ENCODE assay signal across 9 mouse cellular contexts in genomic region chr10:88827596-88827995, GRCm38 (mm10). TPM values are rescaled to one million over a fixed set of nuclear protein-coding genes. Genes with fewer than 3 reads are reported as not detected.
DNase-seq lines count a peak whose midpoint lies in the region; ATAC-seq and TF ChIP-seq lines count a peak whose summit lies in the region.
"Had no signal": no experiment of that assay in that cellular context is flagged by ENCODE, and none has a peak within 500 bp of the region (broad histone marks: within the 10 kb centered on the region; RNA-seq: fewer than 3 reads in every experiment).

No protein-coding gene starts in this region.

- WGBS in heart, embryonic 16.5 days, result 81% methylated on average over 4 of the region's 4 CpGs
- 85% methylated on average over 4 of the region's 4 CpGs for WGBS in heart, adult 2 months
- 91% methylated on average over 4 of the region's 4 CpGs for WGBS in embryonic facial prominence, embryonic 12.5 days
- WGBS in intestine, embryonic 15.5 days, result 80% methylated on average over 4 of the region's 4 CpGs
- 91% methylated on average over 4 of the region's 4 CpGs for WGBS in midbrain, embryonic 14.5 days

- H3K4me1 ChIP-seq in heart, embryonic 16.5 days (ENCODE audit: control insufficient read depth, insufficient read depth, low read length), result peaks cover 3% of the 10 kb centered on the region; the same call in 1 of the 2 replicates
- peaks cover 3% of the 10 kb centered on the region for H3K4me1 ChIP-seq in heart, adult 2 months (ENCODE audit: control insufficient read depth, insufficient read depth, low read length)
- no peaks in the 10 kb centered on the region for H3K4me1 ChIP-seq in embryonic facial prominence, embryonic 12.5 days
- no peaks in the 10 kb centered on the region for H3K4me1 ChIP-seq in intestine, embryonic 15.5 days (replicated peaks)
- peaks cover 9% of the 10 kb centered on the region; the same call in 1 of the 2 replicates for H3K4me1 ChIP-seq in midbrain, embryonic 14.5 days (ENCODE audit: control insufficient read depth, insufficient read depth, low read length)

- H3K9me3 ChIP-seq in heart, embryonic 16.5 days (replicated peaks; ENCODE audit: control insufficient read depth, low read length), result no peaks in the 10 kb centered on the region
- H3K9me3 ChIP-seq in embryonic facial prominence, embryonic 12.5 days, result no peaks in the 10 kb centered on the region
- no peaks in the 10 kb centered on the region for H3K9me3 ChIP-seq in intestine, embryonic 15.5 days
- no peaks in the 10 kb centered on the region for H3K9me3 ChIP-seq in midbrain, embryonic 14.5 days (ENCODE audit: control insufficient read depth, low read length)

- no peak for DNase-seq in heart, adult 2 months
- no peak for DNase-seq in midbrain, embryonic 14.5 days
- DNase-seq in adrenal gland, postnatal 10 days, result no peak
- no peak for DNase-seq in urinary bladder, adult 18-20 months (ENCODE audit: low spot score in 2 of 2)
- no peak for DNase-seq in cerebellum, adult 11 months

- no peaks in the 10 kb centered on the region for H3K27me3 ChIP-seq in heart, embryonic 16.5 days (ENCODE audit: control insufficient read depth, insufficient read depth, low read length)
- no peaks in the 10 kb centered on the region for H3K27me3 ChIP-seq in heart, adult 2 months (ENCODE audit: control insufficient read depth, insufficient read depth, low read length)
- H3K27me3 ChIP-seq in embryonic facial prominence, embryonic 12.5 days, result no peaks in the 10 kb centered on the region
- no peaks in the 10 kb centered on the region for H3K27me3 ChIP-seq in intestine, embryonic 15.5 days (replicated peaks)
- no peaks in the 10 kb centered on the region for H3K27me3 ChIP-seq in midbrain, embryonic 14.5 days (ENCODE audit: control insufficient read depth, insufficient read depth, low read length)

- TF ChIP-seq EP300 in heart, adult 2 months (IDR thresholded peaks at IDR 0.05; ENCODE audit: insufficient read depth, low read depth, low read length), result no peak

- intact Hi-C loops in heart, adult 2 months (cut with DNase I), result loop anchor here (2.0 kb wide), 1 partner anchor 97 kb away; the partner anchor contains the start of gene Arl1

- H3K9ac ChIP-seq in heart, embryonic 16.5 days (ENCODE audit: low read length), result no peak overlapping the region
- no peak overlapping the region for H3K9ac ChIP-seq in heart, adult 2 months (ENCODE audit: low read depth, low read length)
- H3K9ac ChIP-seq in embryonic facial prominence, embryonic 12.5 days, result no peak overlapping the region
- H3K9ac ChIP-seq in intestine, embryonic 15.5 days, result no peak overlapping the region
- no peak overlapping the region for H3K9ac ChIP-seq in midbrain, embryonic 14.5 days (replicated peaks; ENCODE audit: low read length)

- no peak for TF ChIP-seq CTCF in heart, adult 2 months (IDR thresholded peaks at IDR 0.05)

- no peak for ATAC-seq in heart, embryonic 16.5 days (replicated peaks; ENCODE audit: extremely low read depth, insufficient read depth, low FRiP score)
- ATAC-seq in embryonic facial prominence, embryonic 12.5 days (ENCODE audit: insufficient number of reproducible peaks, insufficient read depth, low FRiP score, low TSS enrichment), result no peak
- ATAC-seq in intestine, embryonic 15.5 days, result peak; percentile 52; the same call in 1 of the 2 replicates
- no peak for ATAC-seq in midbrain, embryonic 14.5 days (ENCODE audit: low FRiP score, low TSS enrichment)

- TF ChIP-seq POLR2A in heart, adult 2 months (IDR thresholded peaks at IDR 0.05; ENCODE audit: insufficient read depth, low read depth, low read length), result no peak

- H3K4me3 ChIP-seq in heart, embryonic 16.5 days (ENCODE audit: low read length), result no peak overlapping the region; the same call in 1 of the 2 replicates
- no peak overlapping the region for H3K4me3 ChIP-seq in heart, adult 2 months
- H3K4me3 ChIP-seq in embryonic facial prominence, embryonic 12.5 days, result no peak overlapping the region
- no peak overlapping the region for H3K4me3 ChIP-seq in intestine, embryonic 15.5 days (replicated peaks)
- peak overlapping the region; percentile 86 for H3K4me3 ChIP-seq in midbrain, embryonic 14.5 days (replicated peaks; ENCODE audit: low read depth, low read length)

- H3K79me2 ChIP-seq in heart, adult 2 months (replicated peaks; ENCODE audit: control insufficient read depth, insufficient read depth, low read length), result no peaks in the 10 kb centered on the region

- no peak overlapping the region for H3K27ac ChIP-seq in heart, embryonic 16.5 days (ENCODE audit: low read length)
- no peak overlapping the region for H3K27ac ChIP-seq in heart, adult 2 months
- no peak overlapping the region for H3K27ac ChIP-seq in embryonic facial prominence, embryonic 12.5 days
- no peak overlapping the region for H3K27ac ChIP-seq in intestine, embryonic 15.5 days
- no peak overlapping the region for H3K27ac ChIP-seq in midbrain, embryonic 14.5 days (replicated peaks; ENCODE audit: low read depth, low read length)

- H3K36me3 ChIP-seq in heart, embryonic 16.5 days (ENCODE audit: control insufficient read depth, insufficient read depth), result peaks cover 7% of the 10 kb centered on the region; the same call in 1 of the 2 replicates
- no peaks in the 10 kb centered on the region for H3K36me3 ChIP-seq in heart, adult 2 months (ENCODE audit: control insufficient read depth, insufficient read depth, low read length)
- peaks cover 6% of the 10 kb centered on the region; the same call in 1 of the 2 replicates for H3K36me3 ChIP-seq in embryonic facial prominence, embryonic 12.5 days
- 0 out of 2 replicates have a peak, but pooled peaks cover 4% of the 10 kb centered on the region for H3K36me3 ChIP-seq in intestine, embryonic 15.5 days
- peaks cover 6% of the 10 kb centered on the region; the same call in 1 of the 2 replicates for H3K36me3 ChIP-seq in midbrain, embryonic 14.5 days (ENCODE audit: control insufficient read depth, insufficient read depth, low read length)

- H3K4me2 ChIP-seq in heart, embryonic 16.5 days (ENCODE audit: low read depth, low read length), result peak overlapping the region; percentile 82
- H3K4me2 ChIP-seq in embryonic facial prominence, embryonic 12.5 days (replicated peaks), result peak overlapping the region; percentile 59
- peak overlapping the region; percentile 73 for H3K4me2 ChIP-seq in intestine, embryonic 15.5 days (replicated peaks)
- peak overlapping the region; percentile 80 for H3K4me2 ChIP-seq in midbrain, embryonic 14.5 days (ENCODE audit: low read length)

RNA-seq across cellular contexts. Expression of gene Utp20, which starts 1.0 kb away (rescaled TPM):
- polyA plus RNA-seq in heart, embryonic 16.5 days (2015; fragmentation: Nextera tagmentation; extraction: Ambion mirVana), result 6.5 and 8.3 TPM in 2 replicates
- 10 to 100 TPM; 11.1 to 12.8 TPM for total RNA-seq in heart, adult 2 months (2021)
- 3.4 and 6.5 TPM in 2 replicates for polyA plus RNA-seq in heart, adult 2 months (2012; rRNA removed)
- polyA plus RNA-seq in embryonic facial prominence, embryonic 12.5 days (2016; fragmentation: Nextera tagmentation; extraction: Ambion mirVana), result 24.0 and 25.0 TPM in 2 replicates
- polyA plus RNA-seq in intestine, embryonic 15.5 days (2015; fragmentation: Nextera tagmentation; extraction: Ambion mirVana), result 15.5 and 15.9 TPM in 2 replicates
- 10.3 and 12.7 TPM in 2 replicates for polyA plus RNA-seq in midbrain, embryonic 14.5 days (2014; fragmentation: Nextera tagmentation; extraction: Ambion mirVana)
- total RNA-seq in adrenal gland, postnatal 10 days (2021), result 10 to 100 TPM; 20.8 to 25.7 TPM

RNA-seq across cellular contexts. Expression of gene Slc5a8, which starts 58.2 kb away (rescaled TPM):
- 0.06 and 0.16 TPM in 2 replicates for polyA plus RNA-seq in heart, embryonic 16.5 days (2015; fragmentation: Nextera tagmentation; extraction: Ambion mirVana)
- not detected for total RNA-seq in heart, adult 2 months (2021)
- polyA plus RNA-seq in heart, adult 2 months (2012; rRNA removed), result 0.23 TPM in 1 of 2 replicates, not detected in the other
- 0.08 and 0.09 TPM in 2 replicates for polyA plus RNA-seq in embryonic facial prominence, embryonic 12.5 days (2016; fragmentation: Nextera tagmentation; extraction: Ambion mirVana)
- polyA plus RNA-seq in intestine, embryonic 15.5 days (2015; fragmentation: Nextera tagmentation; extraction: Ambion mirVana), result 0.97 and 1.4 TPM in 2 replicates
- polyA plus RNA-seq in midbrain, embryonic 14.5 days (2014; fragmentation: Nextera tagmentation; extraction: Ambion mirVana), result 0.05 and 0.07 TPM in 2 replicates
- total RNA-seq in adrenal gland, postnatal 10 days (2021), result under 1 TPM; 0.06 TPM
- total RNA-seq: hematopoietic stem cell, adult 5-6 weeks had no signal
